Mouse (Mus musculus): ENCODE measurements at regions not wholly inside any gene's neighbourhood (a gene's known extent, or its start where the extent isn't known, plus 50 kb on each side); places are given as distances from the start of the nearest gene placed in this dataset.
"Not testable (repeated sequence)": the region's sequence is repeated elsewhere in the genome, so short reads cannot be mapped to it uniquely, and the experiment has no call there.

GRCm38 (mm10) chr14:53993427-53993826 is 260.5 kb downstream of the Dad1 start:
- no peak for DNase-seq (ENCODE audit: low spot score)

GRCm38 (mm10) chr14:53992712-53993286 is 261.1 kb downstream of the Dad1 start:
- no peak for DNase-seq (ENCODE audit: low spot score)

- DNase-seq (ENCODE audit: low spot score): no peak
Measured at GRCm38 (mm10) chr14:53991390-53991789, 262.5 kb downstream of the Dad1 start.

- no peak for DNase-seq (ENCODE audit: low spot score)
Measured at GRCm38 (mm10) chr14:53980771-53981170, 273.1 kb downstream of the Dad1 start.

GRCm38 (mm10) chr14:53961426-53961825 is 292.5 kb downstream of the Dad1 start:
- not testable (repeated sequence) for DNase-seq (ENCODE audit: low spot score)

- no peak for DNase-seq (ENCODE audit: low spot score)
Measured at GRCm38 (mm10) chr14:53960779-53961178, 293.1 kb downstream of the Dad1 start.

GRCm38 (mm10) chr14:53935791-53936231 is 318.1 kb downstream of the Dad1 start:
- DNase-seq (ENCODE audit: low spot score): not testable (repeated sequence)

- not testable (repeated sequence) for DNase-seq (ENCODE audit: low spot score)
Measured at GRCm38 (mm10) chr14:53935336-53935735, 318.6 kb downstream of the Dad1 start.

- DNase-seq (ENCODE audit: low spot score): no peak
Measured at GRCm38 (mm10) chr14:53910871-53911270, 343.0 kb downstream of the Dad1 start.

GRCm38 (mm10) chr14:53904578-53904977 is 349.3 kb downstream of the Dad1 start:
- no peak for DNase-seq (ENCODE audit: low spot score)

- DNase-seq (ENCODE audit: low spot score): no peak
Measured at GRCm38 (mm10) chr14:53901103-53901502, 352.8 kb downstream of the Dad1 start.

- DNase-seq (ENCODE audit: low spot score): no peak
Measured at GRCm38 (mm10) chr14:53881304-53881703, 372.6 kb downstream of the Dad1 start.

GRCm38 (mm10) chr14:53876581-53876980 is 377.3 kb downstream of the Dad1 start:
- DNase-seq (ENCODE audit: low spot score): no peak

GRCm38 (mm10) chr14:53875736-53876135 is 378.2 kb downstream of the Dad1 start:
- no peak for DNase-seq (ENCODE audit: low spot score)

- DNase-seq (ENCODE audit: low spot score): no peak
Measured at GRCm38 (mm10) chr14:53847049-53847448, 406.9 kb downstream of the Dad1 start.

GRCm38 (mm10) chr14:53845646-53846045 is 408.3 kb downstream of the Dad1 start:
- no peak for DNase-seq (ENCODE audit: low spot score)

GRCm38 (mm10) chr14:53832553-53832952 is 421.4 kb downstream of the Dad1 start:
- DNase-seq (ENCODE audit: low spot score): no peak

- DNase-seq (ENCODE audit: low spot score): no peak
Measured at GRCm38 (mm10) chr14:53831651-53832050, 422.3 kb downstream of the Dad1 start.

- DNase-seq (ENCODE audit: low spot score): no peak
Measured at GRCm38 (mm10) chr14:53830717-53831116, 423.2 kb downstream of the Dad1 start.

GRCm38 (mm10) chr14:53826782-53827181 is 427.1 kb downstream of the Dad1 start:
- DNase-seq (ENCODE audit: low spot score): no peak

- DNase-seq (ENCODE audit: low spot score): peak; percentile 63
Measured at GRCm38 (mm10) chr14:53806231-53806630, 447.7 kb downstream of the Dad1 start.

- peak; percentile 76 for DNase-seq (ENCODE audit: low spot score)
Measured at GRCm38 (mm10) chr14:53803698-53804620, 449.9 kb downstream of the Dad1 start.

GRCm38 (mm10) chr14:53802547-53802946 is 451.4 kb downstream of the Dad1 start:
- DNase-seq (ENCODE audit: low spot score): no peak
